Mouse (Mus musculus): ENCODE data around the gene Sema3b. TPM values are rescaled to one million over a fixed set of nuclear protein-coding genes. Genes with fewer than 3 reads are reported as not detected.
A peak's percentile ranks its signal among the peaks of the same experiment; 100 is the strongest.
"Not testable (repeated sequence)": the region's sequence is repeated elsewhere in the genome, so short reads cannot be mapped to it uniquely, and the experiment has no call there.

Sema3b gene
- total RNA-seq, 2 experiments from 2014 or later, result 20.4 to 22.9 TPM

- no peak for DNase-seq
Measured at GRCm38 (mm10) chr9:107570016-107570415, 39.0 kb downstream of the Sema3b start.

DNA sequence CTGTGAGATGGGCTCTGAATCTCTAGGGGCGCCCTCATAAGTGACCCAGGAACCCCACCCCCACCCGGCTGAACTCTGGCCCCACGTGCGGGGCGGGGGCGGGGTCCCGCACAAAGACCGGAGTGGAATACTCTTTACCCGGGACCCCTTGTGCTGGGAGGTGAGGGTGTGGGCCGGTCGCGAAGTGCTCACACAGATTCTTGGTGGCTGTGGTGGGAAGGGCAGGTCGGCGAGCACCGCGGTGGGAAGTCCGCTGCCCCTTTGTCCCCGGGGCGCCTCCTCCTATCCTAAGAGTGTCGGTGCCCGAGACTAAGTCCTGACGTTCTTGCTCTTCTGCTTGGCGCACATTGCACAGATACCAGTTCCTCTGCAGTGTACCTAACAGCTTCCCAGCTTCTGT, 39.8 kb downstream of the Sema3b start:
- DNase-seq, result no peak

DNA sequence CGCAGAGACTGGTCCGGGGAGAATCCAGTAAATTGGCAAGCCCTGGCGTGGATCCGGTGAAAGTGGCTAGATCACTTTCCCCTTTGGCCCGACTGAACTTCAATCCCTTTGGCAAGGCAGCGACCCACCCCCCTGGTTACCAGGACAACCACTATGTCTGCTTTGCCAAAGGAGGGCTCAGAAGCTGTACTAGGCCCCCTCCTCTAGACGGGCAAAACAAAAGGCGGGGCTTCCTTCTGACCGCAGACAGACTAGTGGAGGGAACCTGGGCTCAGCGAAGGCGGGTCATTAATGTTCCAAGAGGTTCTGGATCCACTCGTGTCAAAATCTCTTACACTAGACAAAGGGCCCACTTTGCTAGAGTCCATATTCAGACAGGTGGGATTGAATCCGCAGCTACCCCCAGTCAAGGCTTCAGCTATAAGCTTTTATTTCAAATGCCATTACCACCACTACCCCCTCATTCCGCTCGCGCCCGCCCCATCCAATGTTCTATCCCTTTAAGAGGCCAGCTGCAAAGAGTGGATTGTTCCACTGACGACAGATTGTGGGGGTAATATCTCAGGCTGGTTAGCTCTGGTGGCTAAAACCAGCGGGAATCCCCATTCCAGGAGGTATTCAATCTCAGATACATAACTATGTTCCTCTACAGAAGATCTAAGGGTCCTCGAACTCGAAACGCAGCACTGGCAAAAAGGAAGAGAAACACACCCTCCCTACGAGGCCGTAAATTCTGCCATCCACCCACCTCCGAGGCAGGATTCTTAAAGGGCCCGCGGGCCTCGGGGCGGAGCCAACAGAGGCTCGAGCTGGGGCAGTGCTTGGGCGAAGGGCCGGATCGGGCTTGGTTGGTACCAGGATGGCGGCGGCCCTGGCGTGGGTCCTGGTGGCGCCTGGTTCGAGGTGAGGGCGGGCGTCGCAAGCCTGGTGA, 40.4 kb downstream of the Sema3b start:
- DNase-seq, result peak; percentile 91 to 92

DNA sequence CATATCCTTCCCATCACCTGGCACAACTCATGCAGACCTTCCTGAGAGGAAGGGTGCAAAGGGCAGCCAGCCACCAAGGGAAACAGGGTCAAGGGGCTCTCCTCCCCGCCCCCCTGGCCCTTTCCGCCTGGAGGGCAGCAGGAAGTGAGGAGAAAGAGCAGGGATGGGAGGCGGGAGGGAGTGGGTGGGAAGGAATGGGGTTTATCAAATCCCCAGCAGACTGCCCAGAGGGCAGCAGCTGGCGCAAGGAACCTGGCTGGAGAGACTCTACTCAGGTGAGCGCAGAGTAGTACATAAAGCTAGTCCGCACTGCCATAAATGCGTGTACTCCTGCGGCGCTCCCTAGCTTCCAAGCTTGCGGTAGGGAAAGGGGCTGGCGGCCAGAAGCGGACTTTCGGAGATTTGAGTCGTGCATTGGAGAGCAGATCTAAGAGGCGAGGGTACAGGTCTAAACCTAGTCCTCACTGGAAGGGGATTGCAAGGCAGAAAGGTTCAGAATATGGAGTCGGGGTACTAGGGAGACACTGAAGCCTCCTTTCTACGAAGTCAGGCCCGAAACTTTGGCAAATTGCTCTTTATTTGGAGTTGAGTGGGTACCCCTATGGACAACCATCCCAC, 41.2 kb downstream of the Sema3b start, which contains the start of gene Hyal2:
Gene Hyal2 (plus strand): TSS at position 244 of the 618 bp plus-strand sequence.
- DNase-seq, result peak in 1 of 2 experiments; percentile 77

DNA sequence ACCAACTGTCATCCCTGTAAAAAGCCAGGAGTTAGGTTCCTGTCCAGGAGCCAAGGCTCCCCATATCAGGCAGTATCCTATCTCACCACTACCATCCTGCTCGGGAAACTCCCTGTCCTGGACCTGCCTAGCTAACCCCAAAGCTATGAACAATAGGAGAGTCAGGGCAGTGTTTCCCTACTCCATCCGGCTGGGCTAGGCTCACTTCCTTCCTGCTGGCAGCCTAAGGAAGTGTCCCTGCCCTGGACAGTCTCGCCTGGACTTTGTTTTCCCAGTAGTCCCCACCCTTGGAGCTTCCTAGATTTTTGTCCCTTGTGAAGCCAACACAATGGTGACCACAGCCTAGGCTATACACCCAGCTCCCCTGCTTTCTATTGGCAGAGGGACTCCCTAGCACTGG, 42.2 kb downstream of the Sema3b start:
- DNase-seq, result peak; percentile 71 to 91

DNA sequence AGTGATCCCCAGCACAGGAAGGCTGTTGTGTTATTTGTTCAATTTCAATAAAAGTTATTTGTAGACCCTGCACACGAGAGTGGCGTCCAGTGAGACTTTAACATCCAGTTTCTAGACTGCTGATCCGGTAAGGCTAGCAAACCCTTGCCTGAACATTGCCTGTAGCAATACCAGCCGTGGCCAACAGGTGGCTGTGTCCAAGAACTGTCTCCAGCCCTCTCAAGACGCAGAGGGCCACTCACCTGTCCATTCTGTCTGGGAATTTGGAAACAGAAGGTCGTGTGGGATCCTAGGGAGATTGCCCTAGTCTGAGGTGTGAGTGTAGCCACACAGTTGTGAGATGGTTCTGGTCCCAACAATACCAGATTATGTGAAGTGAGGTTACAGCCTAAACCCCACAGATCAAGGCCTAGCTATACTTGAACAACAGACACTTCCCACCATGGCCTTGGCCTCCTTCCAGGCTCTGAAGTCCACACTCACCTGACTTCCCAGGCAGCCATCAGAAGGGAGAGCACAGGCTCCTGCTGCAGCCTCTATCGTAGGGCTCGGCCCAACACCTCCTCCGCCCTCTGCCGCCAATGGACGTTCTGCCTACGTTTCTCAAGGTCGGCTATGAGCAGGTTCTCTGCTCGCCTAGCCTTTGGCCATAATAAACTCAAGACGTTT, 42.9 kb downstream of the Sema3b start:
- peak; percentile 86 to 93 for DNase-seq

DNA sequence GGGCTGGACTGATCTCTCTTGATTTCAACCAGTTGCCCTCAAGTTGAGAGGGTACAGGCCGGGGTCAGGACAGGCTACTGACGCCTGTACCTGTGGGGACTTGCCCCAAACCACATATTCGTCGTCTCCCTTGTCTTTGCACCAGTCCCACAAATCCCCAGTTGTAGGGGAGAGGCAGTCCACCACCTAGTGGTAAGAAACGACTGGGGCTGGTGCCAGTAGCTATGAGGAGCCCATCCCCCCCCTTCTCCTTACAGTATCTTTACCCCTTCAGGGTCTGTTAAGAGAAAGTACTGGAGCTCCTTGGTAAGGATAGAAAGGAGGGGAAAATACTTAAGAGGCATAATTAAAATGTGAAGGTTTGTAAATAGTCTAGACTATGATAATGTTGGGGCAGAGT, 43.5 kb downstream of the Sema3b start:
- not testable (repeated sequence) for DNase-seq

DNA sequence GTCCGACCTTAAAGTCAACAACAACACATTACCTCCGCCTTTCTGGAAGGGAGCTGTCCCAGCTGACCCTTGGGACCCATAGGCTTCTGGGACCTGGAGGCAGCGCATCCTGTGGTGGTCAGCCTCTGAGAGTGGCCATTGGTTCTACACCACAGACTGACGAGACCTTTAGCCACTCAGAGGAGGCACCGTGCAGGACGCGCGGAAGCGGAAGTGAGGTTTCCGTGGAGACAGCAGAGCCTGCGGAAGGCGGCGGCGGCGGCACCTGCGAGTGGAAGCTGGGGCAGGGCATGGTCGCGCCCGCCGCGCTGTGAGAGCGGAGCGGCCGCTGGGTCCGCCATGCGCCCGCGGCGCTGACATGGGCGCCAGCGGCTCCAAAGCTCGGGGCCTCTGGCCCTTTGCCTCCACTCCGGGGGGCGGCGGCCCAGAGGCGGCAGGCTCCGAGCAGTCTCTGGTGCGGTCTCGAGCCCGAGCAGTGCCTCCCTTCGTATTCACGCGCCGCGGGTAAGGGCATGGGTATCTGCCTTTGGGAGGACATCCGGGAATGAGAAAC, 45.9 kb downstream of the Sema3b start, which contains the start of gene Tusc2:
Gene Tusc2 (plus strand): TSS at position 227 of the 553 bp plus-strand sequence.
- peak; percentile 97 to 98 for DNase-seq

- DNase-seq, result no peak
Measured at GRCm38 (mm10) chr9:107556346-107556745, 52.7 kb downstream of the Sema3b start.

DNA sequence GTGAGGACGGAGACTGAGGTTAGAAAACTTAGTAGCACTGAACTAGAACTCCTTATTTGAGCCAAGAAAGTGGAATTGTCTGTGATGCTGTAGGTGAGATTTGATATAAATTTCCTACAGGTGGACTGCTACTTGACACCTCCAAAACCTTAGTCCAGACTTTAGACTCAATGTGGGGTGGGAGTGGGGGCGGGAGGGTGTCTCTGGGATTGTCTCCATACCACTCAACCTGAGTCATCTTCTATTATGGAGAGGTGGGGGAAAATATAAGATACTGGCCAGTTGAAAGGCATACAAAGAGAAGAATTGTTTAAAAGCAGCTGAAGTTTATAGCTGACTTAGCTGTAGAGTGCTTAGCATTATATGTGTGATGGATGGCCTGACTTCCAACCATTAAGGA, 53.3 kb downstream of the Sema3b start:
- DNase-seq, result no peak

DNA sequence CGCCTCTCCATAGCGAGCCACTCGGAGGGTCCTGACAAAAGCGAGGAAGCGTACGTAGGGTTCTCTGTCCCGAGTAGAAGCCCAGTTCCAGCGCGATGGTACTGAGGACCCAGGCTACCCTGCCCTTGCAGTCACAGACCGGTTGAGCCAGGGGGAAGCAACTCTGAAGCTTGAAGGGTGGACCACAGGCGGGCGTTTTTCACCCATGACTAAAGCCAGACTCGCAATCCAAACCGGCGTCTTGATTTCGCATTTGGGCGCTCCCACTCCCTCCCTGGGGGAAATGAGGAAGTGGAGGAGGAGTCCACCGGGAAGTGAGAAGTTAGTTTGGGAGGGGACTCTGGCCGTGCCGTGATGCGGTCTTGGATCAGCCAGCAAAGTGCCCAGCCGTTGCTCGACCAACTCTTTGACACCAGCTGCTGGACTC, 54.0 kb downstream of the Sema3b start:
- peak; percentile 86 to 91 for DNase-seq

DNA sequence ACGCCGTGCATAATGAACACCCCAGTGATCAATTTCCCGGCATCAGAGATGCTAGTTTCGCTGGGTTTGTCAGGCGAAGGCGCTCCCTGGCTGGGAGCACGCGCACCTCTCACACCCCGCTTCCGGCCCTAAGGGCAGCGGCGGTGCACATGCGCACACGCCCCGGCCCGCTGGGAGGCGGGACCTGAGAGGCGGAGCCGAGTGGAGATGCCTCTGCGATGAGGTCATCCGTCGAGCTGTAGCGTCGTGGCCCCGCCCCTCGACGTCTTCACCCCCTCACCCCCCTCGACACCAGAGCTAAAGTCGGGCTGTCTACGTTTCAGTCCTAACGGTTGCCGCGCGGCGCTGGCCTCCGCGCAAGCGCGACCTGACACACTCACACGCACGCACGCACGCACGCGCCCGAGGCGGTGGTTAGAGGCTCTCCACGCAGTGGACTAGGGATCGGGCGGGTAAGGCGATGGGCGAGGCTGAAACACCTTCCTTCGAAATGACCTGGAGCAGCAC, 54.7 kb downstream of the Sema3b start:
- peak; percentile 94 to 97 for DNase-seq

DNA sequence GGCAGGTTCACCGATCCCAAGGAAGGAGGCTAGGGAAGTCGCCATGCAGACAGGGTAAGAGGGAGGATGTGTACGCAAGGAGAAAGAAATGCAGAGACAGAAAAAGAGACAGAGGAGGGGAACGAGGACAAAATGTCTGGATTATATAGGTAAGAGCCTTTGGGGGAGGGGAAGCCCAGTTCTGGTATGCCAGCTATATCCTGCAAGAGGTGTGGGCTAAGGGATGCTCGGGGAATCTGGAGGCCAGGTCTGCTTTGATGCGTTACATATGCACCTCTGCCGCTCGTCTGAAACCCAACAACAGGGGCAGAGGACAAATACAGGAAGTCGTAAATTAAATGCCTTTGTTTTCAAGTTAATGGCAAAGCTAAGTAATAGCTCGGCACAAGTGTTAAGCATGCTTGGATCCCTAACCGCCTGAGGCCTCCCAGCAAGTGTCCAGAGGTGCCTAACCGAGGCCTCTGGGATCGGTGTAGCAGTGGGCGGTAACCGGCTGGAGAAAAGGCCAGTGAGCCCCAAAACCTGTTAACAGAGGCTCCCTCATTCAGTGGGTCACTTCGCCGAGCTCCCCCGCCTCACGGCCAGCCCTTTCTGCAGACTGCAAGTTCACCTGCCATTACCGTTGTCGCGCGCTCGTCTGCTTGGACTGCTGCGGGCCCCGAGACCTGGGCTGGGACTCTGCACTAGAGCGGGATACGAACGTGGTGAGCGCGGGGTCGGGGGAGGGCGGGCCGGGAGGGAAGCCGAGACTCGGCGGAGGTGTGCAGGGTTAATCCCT, 55.3 kb downstream of the Sema3b start:
- no peak for DNase-seq

DNA sequence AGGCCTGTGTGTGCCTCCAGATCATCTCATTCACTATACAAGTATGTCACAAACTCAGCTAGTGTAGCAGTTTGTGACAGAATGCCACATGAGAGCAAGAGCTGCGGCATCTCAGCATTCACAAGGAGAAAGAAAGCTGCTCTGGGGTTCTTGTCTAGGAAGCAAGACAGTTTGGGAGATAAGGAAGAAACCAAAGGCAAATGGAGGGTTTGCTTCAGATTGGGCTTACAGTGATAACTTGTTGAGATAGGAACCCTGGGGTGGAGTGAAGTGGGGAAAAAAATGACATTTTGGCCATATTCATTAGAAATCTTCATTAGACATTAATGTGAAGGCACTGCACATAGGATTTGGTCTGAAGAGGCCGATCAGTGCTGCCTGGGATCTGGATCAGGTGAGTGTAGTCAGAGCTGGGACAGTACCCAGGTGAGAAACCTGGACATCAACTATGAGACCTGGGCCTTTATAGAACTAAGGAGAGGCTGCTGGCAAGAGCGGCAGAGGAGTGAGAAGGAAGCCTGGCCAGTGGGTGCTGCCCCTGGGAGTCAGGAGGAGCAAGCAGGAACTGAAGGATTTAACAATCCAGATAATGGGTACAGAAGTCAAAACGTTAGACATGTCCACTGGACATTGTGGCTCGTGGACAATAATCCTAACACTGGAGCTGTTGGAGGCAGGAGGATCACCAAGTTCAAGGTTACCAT, 56.2 kb downstream of the Sema3b start:
- no peak for DNase-seq

DNA sequence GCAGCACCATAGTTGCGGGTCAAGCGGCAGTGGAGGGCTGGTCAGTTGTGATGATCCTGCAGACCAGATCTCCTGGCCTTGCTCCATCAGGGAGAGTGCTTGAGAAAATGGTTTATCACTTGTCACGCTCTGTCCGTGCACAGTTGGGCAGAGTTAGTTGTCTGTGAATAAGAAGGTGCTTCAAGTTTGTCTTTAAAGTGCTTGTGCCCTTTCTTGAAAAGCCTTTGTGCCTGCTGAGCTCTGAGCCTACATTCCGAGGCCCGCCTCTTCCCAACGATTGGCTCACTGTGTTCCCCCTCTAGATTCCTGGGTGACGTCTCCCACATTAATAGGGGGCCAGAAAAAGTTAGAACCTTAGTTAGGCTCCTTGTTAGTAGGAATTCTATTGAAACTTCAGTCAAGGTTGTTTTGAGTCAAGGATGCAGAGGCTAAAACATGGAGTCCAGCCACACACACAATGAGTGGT, 57.1 kb downstream of the Sema3b start:
- DNase-seq, result no peak

DNA sequence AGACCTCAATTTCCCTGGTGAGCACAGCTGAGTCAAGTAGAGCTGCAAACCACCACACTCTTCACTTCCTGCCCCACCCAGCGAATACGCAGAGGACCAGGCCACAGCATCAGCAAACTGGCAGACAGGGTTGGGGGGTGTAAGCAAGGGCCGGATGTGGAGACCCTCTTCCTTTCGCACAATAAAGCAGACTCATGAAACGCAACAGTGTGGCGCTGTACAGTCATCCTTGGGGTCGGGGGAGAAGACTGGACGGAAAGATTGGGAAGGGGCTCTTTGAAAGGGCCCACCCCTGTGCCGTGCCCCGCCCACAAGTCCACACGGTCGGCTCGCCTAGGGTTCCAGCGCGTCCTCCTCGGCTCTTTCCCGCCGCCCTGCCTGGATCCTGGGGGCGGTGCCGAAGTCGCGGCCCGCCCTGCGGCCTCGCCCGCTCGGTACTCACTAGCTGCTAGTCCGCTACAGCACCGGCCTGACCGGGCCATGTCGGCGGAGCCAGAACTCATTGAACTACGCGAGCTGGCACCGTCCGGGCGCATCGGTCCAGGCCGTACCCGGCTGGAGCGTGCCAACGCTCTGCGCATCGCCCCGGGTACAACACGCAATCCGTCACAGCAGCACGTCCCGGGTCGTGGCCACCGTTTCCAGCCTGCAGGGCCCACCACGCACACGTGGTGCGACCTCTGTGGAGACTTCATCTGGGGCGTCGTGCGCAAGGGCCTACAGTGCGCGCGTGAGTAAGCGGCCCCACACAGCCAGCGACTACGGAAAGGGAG, 57.7 kb downstream of the Sema3b start, which contains the start of gene Rassf1:
Gene Rassf1 (plus strand): TSS at position 439 of the 773 bp plus-strand sequence.
- peak; percentile 77 to 85 for DNase-seq

DNA sequence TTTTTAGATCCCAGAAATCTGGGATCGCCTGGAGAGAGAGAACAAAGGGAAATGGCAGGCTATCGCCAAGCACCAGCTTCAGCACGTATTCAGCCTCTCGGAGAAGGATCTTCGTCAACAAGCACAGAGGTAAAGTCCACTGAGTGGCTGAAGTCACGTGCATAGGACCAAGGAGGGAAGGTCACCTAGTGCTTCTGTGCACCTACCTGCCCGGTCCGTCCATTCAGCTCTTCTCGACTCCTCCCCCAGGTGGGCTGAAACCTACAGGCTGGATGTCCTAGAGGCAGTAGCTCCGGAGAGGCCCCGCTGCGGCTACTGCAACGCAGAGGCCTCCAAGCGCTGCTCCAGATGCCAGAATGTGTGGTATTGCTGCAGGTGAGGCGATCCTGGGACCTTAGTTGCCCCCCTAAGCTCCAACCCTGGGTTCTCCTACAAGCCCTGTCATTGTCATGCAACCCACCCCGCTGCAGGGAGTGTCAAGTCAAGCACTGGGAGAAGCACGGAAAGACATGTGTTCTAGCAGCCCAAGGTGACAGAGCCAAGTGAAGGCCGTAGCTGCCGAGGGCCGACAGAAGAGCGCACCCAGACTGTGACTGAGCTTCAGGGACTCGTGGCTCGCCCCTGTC, 58.4 kb downstream of the Sema3b start:
- DNase-seq, result no peak

- no peak for DNase-seq
Measured at GRCm38 (mm10) chr9:107549297-107550074, 59.5 kb downstream of the Sema3b start.

Data from heart, adult 18-20 months (tissue).